ENCODE assay signal across 9 mouse cellular contexts in the genomic region with DNA sequence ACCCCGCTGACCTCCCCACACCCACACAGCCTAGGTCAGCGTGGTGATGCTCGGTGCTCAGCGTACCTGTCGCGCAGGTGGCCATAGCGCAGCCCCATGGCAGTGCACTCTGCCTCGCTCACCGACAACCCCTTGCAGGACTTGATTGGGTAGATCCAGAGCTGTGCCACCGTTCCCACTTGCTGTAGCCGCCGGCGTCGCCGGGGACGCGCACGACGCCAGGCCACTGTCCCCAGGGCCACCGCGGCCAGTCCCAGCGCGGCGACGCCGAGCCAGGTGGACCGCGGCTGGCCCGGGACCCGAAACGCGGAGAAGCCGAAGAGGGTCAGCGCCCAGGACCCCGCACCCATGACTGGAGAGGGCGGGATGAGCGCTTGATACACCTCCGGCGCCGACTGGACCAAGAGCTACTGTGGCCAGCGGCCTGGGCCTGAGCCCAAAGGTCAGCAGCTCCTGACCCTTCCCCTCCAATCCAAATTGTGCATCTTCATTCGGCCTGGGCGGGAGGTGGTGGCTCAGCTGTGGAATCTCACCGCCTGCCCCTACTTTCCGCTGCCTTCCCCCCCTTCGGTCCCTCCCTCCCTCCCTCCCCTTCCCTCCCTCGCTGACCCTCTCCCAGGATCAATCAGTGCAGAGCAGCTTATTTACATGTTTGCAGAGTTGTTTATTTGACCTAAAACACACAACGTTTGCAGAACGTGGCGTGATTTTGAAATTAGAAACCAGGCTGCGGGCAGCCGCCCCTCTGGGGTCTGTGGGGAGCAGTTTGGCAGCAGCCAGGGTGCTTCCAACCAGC. TPM values are rescaled to one million over a fixed set of nuclear protein-coding genes. Genes with fewer than 3 reads are reported as not detected.
A peak's percentile ranks its signal among the peaks of the same experiment; 100 is the strongest.
DNase-seq lines count a peak whose midpoint lies in the region; ATAC-seq lines count a peak whose summit lies in the region.
"Had no signal": no experiment of that assay in that cellular context is flagged by ENCODE, and none has a peak within 500 bp of the region (broad histone marks: within the 10 kb centered on the region; RNA-seq: fewer than 3 reads in every experiment).

TSS of gene Marc1 (minus strand) at position 534 of the 796 bp plus-strand sequence.

- peak within 1 kb of the TSS; percentile 49; the same call in 1 of the 2 replicates for H3K9ac ChIP-seq in heart, embryonic 11.5 days (ENCODE audit: low read depth, low read length)
- H3K9ac ChIP-seq in forebrain, embryonic 13.5 days: peak within 1 kb of the TSS; percentile 52; the same call in 1 of the 2 replicates
- peak within 1 kb of the TSS; percentile 31; the same call in 1 of the 2 replicates for H3K9ac ChIP-seq in kidney, embryonic 16.5 days (replicated peaks; ENCODE audit: low read length)
- peak within 1 kb of the TSS; percentile 47 for H3K9ac ChIP-seq in midbrain, embryonic 16.5 days (ENCODE audit: low read depth, low read length)

- 6% methylated on average over 49 of the region's 52 CpGs for WGBS in heart, embryonic 11.5 days (ENCODE audit: insufficient replicate concordance)
- 8% methylated on average over 52 of the region's 52 CpGs for WGBS in forebrain, embryonic 13.5 days
- WGBS in kidney, embryonic 16.5 days: 5% methylated on average over 52 of the region's 52 CpGs
- WGBS in midbrain, embryonic 16.5 days: 7% methylated on average over 52 of the region's 52 CpGs

- no peak within 1 kb of the TSS for H3K27ac ChIP-seq in heart, embryonic 11.5 days (ENCODE audit: low read depth, low read length)
- H3K27ac ChIP-seq in forebrain, embryonic 13.5 days: no peak within 1 kb of the TSS
- no peak within 1 kb of the TSS for H3K27ac ChIP-seq in kidney, embryonic 16.5 days (ENCODE audit: low read length)
- H3K27ac ChIP-seq in midbrain, embryonic 16.5 days (ENCODE audit: low read length): no peak within 1 kb of the TSS

- no peak for DNase-seq in heart, adult 8-10 months (ENCODE audit: low spot score)
- no peak for DNase-seq in right cerebral cortex, postnatal 25 days
- no peak for DNase-seq in urinary bladder, postnatal 14 days (ENCODE audit: low spot score)
- DNase-seq in right cerebral cortex, postnatal 4 days: no peak

- peak within 1 kb of the TSS; percentile 78 for H3K4me2 ChIP-seq in heart, embryonic 11.5 days
- H3K4me2 ChIP-seq in forebrain, embryonic 13.5 days: peak within 1 kb of the TSS; percentile 63
- H3K4me2 ChIP-seq in kidney, embryonic 16.5 days (replicated peaks; ENCODE audit: low read depth, low read length): peak within 1 kb of the TSS; percentile 70
- H3K4me2 ChIP-seq in midbrain, embryonic 16.5 days (ENCODE audit: low read length): peak within 1 kb of the TSS; percentile 55

- H3K9me3 ChIP-seq in heart, embryonic 11.5 days (replicated peaks; ENCODE audit: control insufficient read depth, low read length): no peaks in the 10 kb centered on the region
- no peaks in the 10 kb centered on the region for H3K9me3 ChIP-seq in forebrain, embryonic 13.5 days (replicated peaks)
- no peaks in the 10 kb centered on the region for H3K9me3 ChIP-seq in kidney, embryonic 16.5 days (ENCODE audit: low read length)
- H3K9me3 ChIP-seq in midbrain, embryonic 16.5 days (replicated peaks; ENCODE audit: control insufficient read depth, low read length, poor library complexity, severe bottlenecking): no peaks in the 10 kb centered on the region
- H3K9me3 ChIP-seq: G1E had no signal

- ATAC-seq in heart, embryonic 11.5 days (replicated peaks; ENCODE audit: insufficient number of reproducible peaks, low FRiP score, low TSS enrichment): 0 out of 2 replicates have a peak, but pooled peaks have one; percentile 26
- no peak; the same call in 1 of the 2 replicates for ATAC-seq in forebrain, embryonic 13.5 days
- peak; percentile 65 for ATAC-seq in kidney, embryonic 16.5 days (ENCODE audit: low FRiP score, low TSS enrichment)
- no peak for ATAC-seq in midbrain, embryonic 16.5 days

- peak within 1 kb of the TSS; percentile 41 for H3K4me3 ChIP-seq in heart, embryonic 11.5 days (ENCODE audit: low read depth, low read length)
- H3K4me3 ChIP-seq in forebrain, embryonic 13.5 days: peak within 1 kb of the TSS; percentile 30
- peak within 1 kb of the TSS; percentile 42 for H3K4me3 ChIP-seq in kidney, embryonic 16.5 days (ENCODE audit: low read length)
- peak within 1 kb of the TSS; percentile 37 for H3K4me3 ChIP-seq in midbrain, embryonic 16.5 days (ENCODE audit: low read depth, low read length)

- H3K36me3 ChIP-seq in heart, embryonic 11.5 days (ENCODE audit: control insufficient read depth, insufficient read depth, low read length): no peaks in the 10 kb centered on the region
- peaks cover 6% of the 10 kb centered on the region; the same call in 1 of the 2 replicates for H3K36me3 ChIP-seq in forebrain, embryonic 13.5 days (ENCODE audit: poor library complexity, severe bottlenecking)
- H3K36me3 ChIP-seq in kidney, embryonic 16.5 days (ENCODE audit: insufficient read depth, low read length): peaks cover 13% of the 10 kb centered on the region
- H3K36me3 ChIP-seq in midbrain, embryonic 16.5 days (ENCODE audit: control insufficient read depth, insufficient read depth, low read length): no peaks in the 10 kb centered on the region

- peaks cover 7% of the 10 kb centered on the region; the same call in 1 of the 2 replicates for H3K4me1 ChIP-seq in heart, embryonic 11.5 days (ENCODE audit: control insufficient read depth, insufficient read depth, low read length)
- H3K4me1 ChIP-seq in forebrain, embryonic 13.5 days: peaks cover 6% of the 10 kb centered on the region
- peaks cover 20% of the 10 kb centered on the region for H3K4me1 ChIP-seq in kidney, embryonic 16.5 days (ENCODE audit: insufficient read depth, low read length)
- H3K4me1 ChIP-seq in midbrain, embryonic 16.5 days (ENCODE audit: control insufficient read depth, insufficient read depth, low read length): peaks cover 9% of the 10 kb centered on the region; the same call in 1 of the 2 replicates

- peaks cover 26% of the 10 kb centered on the region for H3K27me3 ChIP-seq in heart, embryonic 11.5 days (ENCODE audit: control insufficient read depth, insufficient read depth, low read length)
- peaks cover 36% of the 10 kb centered on the region for H3K27me3 ChIP-seq in forebrain, embryonic 13.5 days
- H3K27me3 ChIP-seq in kidney, embryonic 16.5 days (ENCODE audit: insufficient read depth, low read length): peaks cover 9% of the 10 kb centered on the region
- no peaks in the 10 kb centered on the region; the same call in 1 of the 2 replicates for H3K27me3 ChIP-seq in midbrain, embryonic 16.5 days (ENCODE audit: control insufficient read depth, insufficient read depth, low read depth, low read length)

RNA-seq across cellular contexts. Expression of gene Marc1, which starts in this region (rescaled TPM):
- polyA plus RNA-seq in heart, embryonic 11.5 days (2014; fragmentation: Nextera tagmentation; extraction: Ambion mirVana): 0.07 TPM in 1 of 2 replicates, not detected in the other
- total RNA-seq in heart, adult 8-10 months (2022): not detected
- polyA plus RNA-seq in forebrain, embryonic 13.5 days (2015; fragmentation: Nextera tagmentation; extraction: Ambion mirVana): 0.22 TPM in 1 of 2 replicates, not detected in the other
- polyA plus RNA-seq in kidney, embryonic 16.5 days (2015; fragmentation: Nextera tagmentation; extraction: Ambion mirVana): 0.26 and 0.37 TPM in 2 replicates
- 0.15 TPM in 2 replicates for polyA plus RNA-seq in midbrain, embryonic 16.5 days (2015; fragmentation: Nextera tagmentation; extraction: Ambion mirVana)
- total RNA-seq: G1E had no signal
- polyA plus RNA-seq: G1E had no signal

Comparison
In these comparisons a context has a peak if more than half of its experiments do, and no peak if none do; other contexts are left out.
1. Peak in ATAC-seq, H3K4me3 ChIP-seq, H3K9ac ChIP-seq and H3K4me2 ChIP-seq in heart, embryonic 11.5 days; RNA of the gene not detected or under 1 TPM.
2. Peak in ATAC-seq, H3K4me3 ChIP-seq, H3K9ac ChIP-seq and H3K4me2 ChIP-seq in kidney, embryonic 16.5 days; RNA of the gene not detected or under 1 TPM.